Mouse (Mus musculus) midbrain, embryonic 16.5 days (tissue): ENCODE measurements around the gene Pde4d. TPM values are rescaled to one million over a fixed set of nuclear protein-coding genes. Genes with fewer than 3 reads are reported as not detected.

Experiments
- ATAC-seq: fragments of 200-750 bp; cut with Nextera tagmentation; 2 replicates; pipeline ENCODE4 v1.8.0; 2017; ENCODE audit warnings: moderate TSS enrichment
- H3K27ac ChIP-seq: fragments of 300-500 bp; sonication (generic); 2 replicates; pipeline ENCODE4 v1.5.1; 2014; ENCODE audit warnings: mild to moderate bottlenecking, low read length, mixed read lengths
- H3K27me3 ChIP-seq: fragments of 300-500 bp; sonication (generic); 2 replicates; pipeline ENCODE4 v1.6.1; 2014; ENCODE audit warnings: low read depth, low read length, mixed read lengths; ENCODE audit not compliant: control insufficient read depth, insufficient read depth
- H3K36me3 ChIP-seq: fragments of 300-500 bp; sonication (generic); 2 replicates; pipeline ENCODE4 v1.6.1; 2014; ENCODE audit warnings: mild to moderate bottlenecking, low read length, moderate library complexity, mixed read lengths; ENCODE audit not compliant: control insufficient read depth, insufficient read depth
- H3K4me1 ChIP-seq: fragments of 300-500 bp; sonication (generic); 2 replicates; pipeline ENCODE4 v1.6.1; 2014; ENCODE audit warnings: mild to moderate bottlenecking, low read length, mixed read lengths; ENCODE audit not compliant: control insufficient read depth, insufficient read depth
- H3K4me2 ChIP-seq: fragments of 300-500 bp; sonication (generic); 2 replicates; pipeline ENCODE4 v1.6.1; 2014; ENCODE audit warnings: mild to moderate bottlenecking, low read length, mixed read lengths
- H3K4me3 ChIP-seq: fragments of 300-500 bp; sonication (generic); 2 replicates; pipeline ENCODE4 v1.5.1; 2014; ENCODE audit warnings: low read depth, mild to moderate bottlenecking, low read length, moderate library complexity, mixed read lengths
- H3K9ac ChIP-seq: fragments of 300-500 bp; sonication (generic); 2 replicates; pipeline ENCODE4 v1.6.1; 2014; ENCODE audit warnings: low read depth, low read length, mixed read lengths
- H3K9me3 ChIP-seq: fragments of 300-500 bp; sonication (generic); replicated peaks from 2 replicates; pipeline ENCODE4 v1.6.1; 2014; ENCODE audit warnings: mild to moderate bottlenecking, low read length, mixed read lengths; ENCODE audit not compliant: control insufficient read depth, poor library complexity, severe bottlenecking
- WGBS: fragments of 180-500 bp; shearing (Covaris S2); extraction: QIAGEN DNeasy Blood & Tissue Kit; methylation state at CpG from one replicate; pipeline ENCODE4 v1.1.7; 2014; 5-methylcytosine and 5-hydroxymethylcytosine counted together
- polyA plus RNA-seq: library from polyadenylated mRNA; unstranded; fragments of >200 nt; fragmentation: Nextera tagmentation; extraction: Ambion mirVana; gene quantifications from 2 replicates; pipeline ENCODE4 v1.2.1, GENCODE M21; 2015

Gene Pde4d
- polyA plus RNA-seq, 1 experiment from 2014 or later = 22.6 TPM

DNA sequence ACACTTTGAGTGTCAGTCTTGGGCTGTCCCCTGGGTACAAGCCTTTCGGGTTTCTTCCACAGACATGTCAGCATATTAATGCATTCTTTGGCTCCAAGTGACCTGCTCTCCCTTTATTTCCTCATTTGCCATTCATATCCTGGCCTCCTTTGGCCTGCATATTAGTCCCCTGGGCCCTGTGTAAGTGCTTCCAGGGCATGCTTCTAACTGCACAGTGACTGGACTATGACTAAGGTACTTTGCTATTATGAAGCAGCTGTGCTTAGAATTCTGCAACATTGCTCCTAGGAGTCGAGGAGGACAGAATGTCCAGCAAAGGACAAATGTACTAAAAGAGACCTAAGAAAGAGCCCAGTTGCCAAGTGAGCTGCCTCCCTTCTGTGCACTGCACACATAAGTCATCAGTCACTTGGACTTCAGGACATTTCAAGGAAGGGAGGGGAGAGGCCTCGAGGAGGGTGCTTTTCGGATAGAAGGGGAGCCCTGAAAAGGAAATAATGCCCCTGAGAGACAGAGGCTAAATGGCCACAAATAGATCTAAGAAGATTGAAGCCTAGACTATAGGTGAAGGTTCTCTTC is 616.9 kb downstream of the Pde4d start:
- WGBS = 62% methylated on average over 4 of the region's 4 CpGs
- H3K9me3 ChIP-seq = no peaks in the 10 kb centered on the region

DNA sequence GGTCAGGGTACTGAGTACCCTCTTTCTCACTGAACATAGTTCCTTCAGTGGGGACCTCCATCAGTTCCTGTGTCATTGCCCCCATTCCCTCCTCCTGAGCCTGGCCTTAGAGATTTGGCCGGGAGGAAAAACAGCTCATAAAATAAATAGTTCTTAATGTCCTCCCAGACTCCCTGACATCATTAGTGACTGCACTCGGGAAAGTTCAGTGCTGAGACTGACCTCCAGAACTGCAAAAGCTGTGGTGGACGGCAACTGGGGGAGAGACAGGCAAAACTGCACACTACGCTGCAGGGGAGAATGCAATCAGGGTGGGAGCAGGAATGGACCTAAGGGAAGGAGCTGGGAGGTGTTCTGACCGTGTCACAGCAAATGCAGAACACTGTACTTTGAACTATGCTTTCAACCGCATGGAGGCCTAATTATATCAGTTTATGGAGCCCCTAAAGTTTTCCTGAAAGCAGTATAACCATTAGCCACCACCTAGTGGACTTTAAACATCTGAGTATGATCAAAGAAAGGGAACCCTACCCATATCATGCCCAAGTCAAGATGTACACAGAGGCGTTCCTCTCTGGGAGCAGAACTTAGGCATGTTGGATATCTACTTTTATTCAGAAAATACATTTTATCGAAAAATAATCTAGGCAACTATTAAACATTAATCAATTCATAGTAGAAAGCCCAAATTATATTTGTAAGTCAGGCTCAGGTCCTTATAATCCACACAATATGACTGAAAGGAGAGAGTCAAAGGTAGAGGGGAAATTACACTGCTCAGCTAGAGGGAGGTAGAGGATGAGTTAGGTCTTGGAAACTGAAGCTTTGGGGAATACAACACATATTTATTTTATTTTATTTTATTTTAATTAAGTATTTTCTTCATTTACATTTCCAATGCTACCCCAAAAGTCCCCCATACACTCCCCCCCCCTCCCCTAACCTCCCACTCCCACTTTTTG is 618.8 kb downstream of the Pde4d start:
- 87% methylated on average over 8 of the region's 8 CpGs for WGBS
- no peak overlapping the region for H3K9ac ChIP-seq
- peaks cover 2% of the 10 kb centered on the region; the same call in 1 of the 2 replicates for H3K4me1 ChIP-seq
- H3K9me3 ChIP-seq = no peaks in the 10 kb centered on the region
- H3K4me3 ChIP-seq = no peak overlapping the region
- no peak overlapping the region for H3K4me2 ChIP-seq
- no peak overlapping the region for H3K27ac ChIP-seq
- H3K36me3 ChIP-seq = no peaks in the 10 kb centered on the region
- H3K27me3 ChIP-seq = no peaks in the 10 kb centered on the region
- no peak for ATAC-seq

More for the DNA sequence above, 616.9 kb downstream of the Pde4d start:
- H3K36me3 ChIP-seq = no peaks in the 10 kb centered on the region
- H3K9ac ChIP-seq = no peak overlapping the region
- no peak overlapping the region for H3K4me2 ChIP-seq
- no peak for ATAC-seq
- H3K27ac ChIP-seq = no peak overlapping the region
- no peaks in the 10 kb centered on the region for H3K4me1 ChIP-seq
- no peak overlapping the region for H3K4me3 ChIP-seq
- no peaks in the 10 kb centered on the region for H3K27me3 ChIP-seq

DNA sequence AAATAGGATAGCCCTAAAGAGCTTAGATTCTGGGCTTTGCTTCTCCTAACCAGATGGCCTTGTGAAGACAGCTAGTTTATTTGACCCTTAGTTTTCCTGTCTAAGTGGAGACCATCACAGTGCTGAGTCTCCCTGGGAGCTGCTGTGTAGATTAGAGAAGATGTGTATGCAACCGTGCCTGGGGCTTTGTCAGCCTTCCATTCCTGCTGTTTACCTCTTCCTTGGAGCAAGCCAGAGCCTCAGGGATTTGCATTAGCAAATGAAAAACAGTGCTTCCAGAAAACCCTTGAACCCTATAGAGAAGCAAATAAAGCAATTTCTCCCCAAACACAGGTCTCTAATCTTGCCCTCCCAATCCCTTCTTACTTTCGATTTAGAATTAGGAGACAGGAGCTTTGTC is 623.6 kb downstream of the Pde4d start:
- H3K4me1 ChIP-seq = peaks cover 3% of the 10 kb centered on the region; the same call in 1 of the 2 replicates
- WGBS = 6% methylated on average over 2 of the region's 2 CpGs
- H3K27ac ChIP-seq = no peak overlapping the region
- no peak for ATAC-seq
- no peak overlapping the region for H3K4me3 ChIP-seq
- no peaks in the 10 kb centered on the region for H3K27me3 ChIP-seq
- H3K36me3 ChIP-seq = no peaks in the 10 kb centered on the region
- H3K4me2 ChIP-seq = no peak overlapping the region
- H3K9ac ChIP-seq = no peak overlapping the region
- no peaks in the 10 kb centered on the region for H3K9me3 ChIP-seq

DNA sequence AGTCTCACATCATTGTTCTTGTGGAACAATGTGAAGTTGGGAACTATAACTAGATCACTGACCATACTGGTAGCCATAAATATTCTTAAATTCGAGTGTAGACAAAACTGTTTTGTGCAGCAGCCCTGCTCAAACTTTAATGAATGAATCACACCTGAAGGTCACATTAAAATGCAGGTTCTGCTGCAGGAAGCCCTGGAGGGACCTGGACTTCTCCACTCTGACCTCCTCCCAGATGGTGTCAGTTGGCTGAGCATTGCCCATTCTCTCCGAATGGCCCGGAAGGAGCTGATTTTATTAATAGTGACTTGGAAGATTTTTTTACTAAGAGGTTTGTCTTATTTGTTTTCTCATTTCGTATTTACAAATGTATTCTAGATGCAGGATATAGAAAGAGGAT is 624.3 kb downstream of the Pde4d start:
- WGBS = 47% methylated on average over 4 of the region's 4 CpGs
- H3K36me3 ChIP-seq = no peaks in the 10 kb centered on the region
- H3K4me3 ChIP-seq = no peak overlapping the region
- no peak for ATAC-seq
- H3K4me1 ChIP-seq = peaks cover 3% of the 10 kb centered on the region; the same call in 1 of the 2 replicates
- H3K4me2 ChIP-seq = no peak overlapping the region
- no peaks in the 10 kb centered on the region for H3K27me3 ChIP-seq
- no peaks in the 10 kb centered on the region for H3K9me3 ChIP-seq
- no peak overlapping the region for H3K9ac ChIP-seq
- no peak overlapping the region for H3K27ac ChIP-seq

DNA sequence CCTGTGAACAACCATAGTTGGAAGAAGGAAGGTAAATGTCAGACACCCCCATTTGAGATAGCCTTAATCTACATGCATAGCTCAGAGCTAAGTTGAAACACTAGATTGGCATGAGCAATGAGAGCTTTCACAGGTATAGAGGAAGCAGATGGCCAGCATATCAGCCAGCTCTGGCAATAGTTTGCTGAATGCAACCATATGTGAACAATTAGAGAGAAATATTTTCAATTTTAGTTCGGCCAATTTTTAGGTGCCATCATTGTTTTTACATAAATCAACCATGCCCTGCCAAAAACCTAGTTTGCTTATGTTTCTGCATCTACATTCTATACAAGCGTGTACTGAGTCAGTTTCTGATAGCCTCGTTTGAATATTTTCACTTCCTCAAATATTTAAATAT is 642.9 kb downstream of the Pde4d start:
- WGBS = 94% methylated on average over 3 of the region's 3 CpGs

DNA sequence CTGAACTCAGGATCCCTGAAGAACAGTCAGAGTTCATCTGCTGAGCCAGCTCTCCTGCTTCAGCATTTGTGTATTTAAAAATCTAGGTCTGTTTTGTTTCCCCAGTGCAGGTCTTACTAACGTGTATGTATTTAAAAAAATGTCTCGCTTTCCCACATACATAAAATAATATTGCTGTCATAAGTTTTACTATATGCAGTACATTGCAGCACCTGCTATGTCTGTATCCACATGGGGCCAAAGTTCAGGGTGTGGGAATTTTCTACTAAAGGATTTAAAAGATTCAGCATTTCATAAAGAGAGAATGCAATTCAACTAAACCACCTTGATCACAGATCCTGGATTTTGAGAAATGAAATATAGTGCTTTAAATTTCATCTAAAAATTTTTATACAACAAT is 646.9 kb downstream of the Pde4d start:
- Histone ChIP-seq H3K9me3 (no peaks in the 10 kb centered on the region), H3K36me3 (no peaks in the 10 kb centered on the region), H3K27me3 (no peaks in the 10 kb centered on the region), H3K4me3 (no peak overlapping the region), H3K4me1 (no peaks in the 10 kb centered on the region), H3K9ac (no peak overlapping the region), H3K27ac (no peak overlapping the region), H3K4me2 (no peak overlapping the region)
- ATAC-seq = no peak
- WGBS = 82% methylated on average over 2 of the region's 2 CpGs

More for the DNA sequence above, 642.9 kb downstream of the Pde4d start:
- Histone ChIP-seq H3K36me3 (no peaks in the 10 kb centered on the region), H3K4me2 (no peak overlapping the region), H3K4me1 (no peaks in the 10 kb centered on the region), H3K9ac (no peak overlapping the region), H3K27me3 (no peaks in the 10 kb centered on the region), H3K9me3 (no peaks in the 10 kb centered on the region), H3K4me3 (no peak overlapping the region), H3K27ac (no peak overlapping the region)
- ATAC-seq = no peak

DNA sequence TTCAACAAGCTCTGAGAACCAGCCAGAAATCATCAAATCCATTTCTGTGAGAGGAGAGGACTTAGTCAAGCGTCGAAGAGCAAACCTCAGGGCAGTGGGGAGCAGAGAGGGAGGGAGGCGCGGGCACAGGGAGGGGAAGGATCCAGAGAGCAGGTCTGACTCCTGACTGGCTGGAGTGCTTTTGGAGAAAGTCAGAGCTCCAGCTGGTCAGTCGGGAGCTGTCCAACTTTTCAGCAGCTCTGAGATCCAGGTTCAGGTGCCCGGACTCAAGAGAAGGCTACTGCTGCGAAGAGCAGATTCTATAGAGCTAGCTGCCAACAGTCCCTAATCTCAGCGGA is 666.2 kb downstream of the Pde4d start:
- no peaks in the 10 kb centered on the region for H3K9me3 ChIP-seq
- peaks cover 17% of the 10 kb centered on the region for H3K4me1 ChIP-seq
- peak overlapping the region; percentile 84 for H3K4me3 ChIP-seq
- no peaks in the 10 kb centered on the region for H3K36me3 ChIP-seq
- peak; percentile 40 for ATAC-seq
- H3K27me3 ChIP-seq = no peaks in the 10 kb centered on the region; the same call in 1 of the 2 replicates
- H3K27ac ChIP-seq = peak overlapping the region; percentile 60
- peak overlapping the region; percentile 84 for H3K4me2 ChIP-seq
- WGBS = 0% methylated on average over 8 of the region's 8 CpGs
- peak overlapping the region; percentile 87 for H3K9ac ChIP-seq

DNA sequence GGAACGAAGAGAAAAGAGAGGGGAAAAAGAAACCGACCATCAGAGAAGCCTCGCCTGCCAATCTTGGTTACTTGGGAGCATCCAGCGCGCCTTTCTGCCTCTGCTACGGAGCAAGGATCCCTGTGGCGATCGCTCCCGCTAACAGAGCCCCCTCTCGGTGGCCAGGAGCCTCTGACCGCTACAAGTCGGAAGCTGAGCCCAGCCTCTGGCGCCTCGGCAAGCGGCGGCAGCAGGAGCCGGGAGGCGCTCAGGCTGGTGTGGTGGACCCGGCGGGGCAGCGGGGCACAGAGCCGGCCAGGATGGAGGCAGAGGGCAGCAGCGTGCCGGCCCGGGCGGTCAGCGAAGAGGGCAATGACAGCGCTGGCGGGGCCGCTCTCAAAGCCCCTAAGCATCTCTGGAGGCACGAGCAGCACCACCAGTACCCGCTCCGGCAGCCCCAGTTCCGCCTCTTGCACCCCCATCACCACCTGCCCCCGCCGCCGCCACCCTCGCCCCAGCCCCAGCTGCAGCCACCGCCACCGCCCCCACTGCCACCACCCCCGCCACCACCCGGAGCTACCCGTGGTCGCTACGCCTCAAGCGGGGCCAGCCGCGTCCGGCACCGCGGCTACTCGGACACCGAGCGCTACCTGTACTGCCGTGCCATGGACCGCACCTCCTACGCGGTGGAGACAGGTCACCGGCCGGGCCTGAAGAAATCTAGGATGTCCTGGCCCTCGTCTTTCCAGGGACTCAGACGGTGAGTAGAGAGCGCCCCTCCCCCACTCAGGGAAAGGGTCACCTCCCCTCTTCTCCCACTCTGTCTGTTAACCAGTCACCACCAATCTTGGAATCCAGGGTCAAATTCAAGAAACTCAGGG is 666.8 kb downstream of the Pde4d start:
- H3K9ac ChIP-seq = peak overlapping the region; percentile 87
- H3K27ac ChIP-seq = peak overlapping the region; percentile 60
- no peaks in the 10 kb centered on the region; the same call in 1 of the 2 replicates for H3K27me3 ChIP-seq
- 1% methylated on average over 59 of the region's 63 CpGs for WGBS
- no peaks in the 10 kb centered on the region for H3K9me3 ChIP-seq
- ATAC-seq = peak; percentile 91
- no peaks in the 10 kb centered on the region for H3K36me3 ChIP-seq
- H3K4me3 ChIP-seq = peak overlapping the region; percentile 84
- peak overlapping the region; percentile 84 for H3K4me2 ChIP-seq
- peaks cover 17% of the 10 kb centered on the region for H3K4me1 ChIP-seq
